Mouse (Mus musculus): Measurements from ENCODE around the gene Bcl9l. TPM values are rescaled to one million over a fixed set of nuclear protein-coding genes. Genes with fewer than 3 reads are reported as not detected.

The Bcl9l gene
- polyA plus RNA-seq, 1 experiment from 2014 or later, result 8.0 TPM

GRCm38 (mm10) chr9:44524235-44524826 lies 41.7 kb downstream of the Bcl9l start:
- 78% methylated on average over 5 of the region's 5 CpGs for WGBS
- Histone ChIP-seq H3K4me1 (ENCODE audit: control insufficient read depth, insufficient read depth, low read length) (no peaks in the 10 kb centered on the region), H3K9me3 (ENCODE audit: control insufficient read depth, low read length) (no peaks in the 10 kb centered on the region), H3K4me2 (ENCODE audit: low read depth) (no peak overlapping the region), H3K9ac (ENCODE audit: low read length) (no peak overlapping the region), H3K36me3 (ENCODE audit: control insufficient read depth, insufficient read depth, low read length) (no peaks in the 10 kb centered on the region), H3K4me3 (ENCODE audit: low read depth, low read length) (no peak overlapping the region), H3K27ac (ENCODE audit: low read depth, low read length) (no peak overlapping the region), H3K27me3 (ENCODE audit: control insufficient read depth, insufficient read depth, low read length) (no peaks in the 10 kb centered on the region)
- DNase-seq (ENCODE audit: low spot score), result no peak
- no peak for ATAC-seq (ENCODE audit: insufficient read depth, low FRiP score, low TSS enrichment)

GRCm38 (mm10) chr9:44525001-44525400 lies 42.4 kb downstream of the Bcl9l start:
- WGBS, result 82% methylated on average over 3 of the region's 3 CpGs
- H3K9me3 ChIP-seq (ENCODE audit: control insufficient read depth, low read length), result no peaks in the 10 kb centered on the region
- no peak overlapping the region for H3K4me3 ChIP-seq (ENCODE audit: low read depth, low read length)
- no peak overlapping the region for H3K27ac ChIP-seq (ENCODE audit: low read depth, low read length)
- H3K9ac ChIP-seq (ENCODE audit: low read length), result no peak overlapping the region
- no peaks in the 10 kb centered on the region for H3K36me3 ChIP-seq (ENCODE audit: control insufficient read depth, insufficient read depth, low read length)
- ATAC-seq (ENCODE audit: insufficient read depth, low FRiP score, low TSS enrichment) (no peak), DNase-seq (ENCODE audit: low spot score) (no peak)
- H3K4me1 ChIP-seq (ENCODE audit: control insufficient read depth, insufficient read depth, low read length), result no peaks in the 10 kb centered on the region
- H3K4me2 ChIP-seq (ENCODE audit: low read depth), result no peak overlapping the region
- H3K27me3 ChIP-seq (ENCODE audit: control insufficient read depth, insufficient read depth, low read length), result no peaks in the 10 kb centered on the region

- H3K36me3 ChIP-seq (ENCODE audit: control insufficient read depth, insufficient read depth, low read length), result no peaks in the 10 kb centered on the region
- no peaks in the 10 kb centered on the region for H3K4me1 ChIP-seq (ENCODE audit: control insufficient read depth, insufficient read depth, low read length)
- no peak overlapping the region for H3K27ac ChIP-seq (ENCODE audit: low read depth, low read length)
- WGBS, result 91% methylated on average over 8 of the region's 8 CpGs
- no peak overlapping the region for H3K9ac ChIP-seq (ENCODE audit: low read length)
- H3K4me2 ChIP-seq (ENCODE audit: low read depth), result no peak overlapping the region
- no peak for DNase-seq (ENCODE audit: low spot score)
- H3K4me3 ChIP-seq (ENCODE audit: low read depth, low read length), result no peak overlapping the region
- no peaks in the 10 kb centered on the region for H3K27me3 ChIP-seq (ENCODE audit: control insufficient read depth, insufficient read depth, low read length)
- H3K9me3 ChIP-seq (ENCODE audit: control insufficient read depth, low read length), result no peaks in the 10 kb centered on the region
- ATAC-seq (ENCODE audit: insufficient read depth, low FRiP score, low TSS enrichment), result no peak
Measured at GRCm38 (mm10) chr9:44525589-44525988, 43.0 kb downstream of the Bcl9l start.

GRCm38 (mm10) chr9:44526337-44527112 lies 43.9 kb downstream of the Bcl9l start:
- no peaks in the 10 kb centered on the region for H3K9me3 ChIP-seq (ENCODE audit: control insufficient read depth, low read length)
- H3K36me3 ChIP-seq (ENCODE audit: control insufficient read depth, insufficient read depth, low read length), result no peaks in the 10 kb centered on the region
- DNase-seq (ENCODE audit: low spot score) (no peak), ATAC-seq (ENCODE audit: insufficient read depth, low FRiP score, low TSS enrichment) (no peak)
- no peak overlapping the region for H3K27ac ChIP-seq (ENCODE audit: low read depth, low read length)
- H3K27me3 ChIP-seq (ENCODE audit: control insufficient read depth, insufficient read depth, low read length), result no peaks in the 10 kb centered on the region
- no peak overlapping the region for H3K9ac ChIP-seq (ENCODE audit: low read length)
- 69% methylated on average over 9 of the region's 9 CpGs for WGBS
- H3K4me2 ChIP-seq (ENCODE audit: low read depth), result no peak overlapping the region
- no peak overlapping the region for H3K4me3 ChIP-seq (ENCODE audit: low read depth, low read length)
- no peaks in the 10 kb centered on the region for H3K4me1 ChIP-seq (ENCODE audit: control insufficient read depth, insufficient read depth, low read length)

GRCm38 (mm10) chr9:44528340-44528739 lies 45.7 kb downstream of the Bcl9l start:
- Histone ChIP-seq H3K27ac (ENCODE audit: low read depth, low read length) (no peak overlapping the region), H3K9ac (ENCODE audit: low read length) (no peak overlapping the region), H3K4me2 (ENCODE audit: low read depth) (no peak overlapping the region), H3K4me1 (ENCODE audit: control insufficient read depth, insufficient read depth, low read length) (no peaks in the 10 kb centered on the region), H3K27me3 (ENCODE audit: control insufficient read depth, insufficient read depth, low read length) (no peaks in the 10 kb centered on the region), H3K36me3 (ENCODE audit: control insufficient read depth, insufficient read depth, low read length) (no peaks in the 10 kb centered on the region), H3K9me3 (ENCODE audit: control insufficient read depth, low read length) (no peaks in the 10 kb centered on the region), H3K4me3 (ENCODE audit: low read depth, low read length) (no peak overlapping the region)
- 82% methylated on average over 8 of the region's 8 CpGs for WGBS
- ATAC-seq (ENCODE audit: insufficient read depth, low FRiP score, low TSS enrichment) (no peak), DNase-seq (ENCODE audit: low spot score) (no peak)

GRCm38 (mm10) chr9:44532991-44533580 lies 50.5 kb downstream of the Bcl9l start:
- ATAC-seq (ENCODE audit: insufficient read depth, low FRiP score, low TSS enrichment) (no peak), DNase-seq (ENCODE audit: low spot score) (no peak)
- 85% methylated on average over 6 of the region's 6 CpGs for WGBS
- no peak overlapping the region for H3K4me2 ChIP-seq (ENCODE audit: low read depth)
- H3K9ac ChIP-seq (ENCODE audit: low read length), result no peak overlapping the region
- no peaks in the 10 kb centered on the region for H3K27me3 ChIP-seq (ENCODE audit: control insufficient read depth, insufficient read depth, low read length)
- no peak overlapping the region for H3K27ac ChIP-seq (ENCODE audit: low read depth, low read length)
- H3K36me3 ChIP-seq (ENCODE audit: control insufficient read depth, insufficient read depth, low read length), result no peaks in the 10 kb centered on the region
- H3K4me3 ChIP-seq (ENCODE audit: low read depth, low read length), result no peak overlapping the region
- no peaks in the 10 kb centered on the region for H3K9me3 ChIP-seq (ENCODE audit: control insufficient read depth, low read length)
- no peaks in the 10 kb centered on the region for H3K4me1 ChIP-seq (ENCODE audit: control insufficient read depth, insufficient read depth, low read length)

- ATAC-seq (ENCODE audit: insufficient read depth, low FRiP score, low TSS enrichment) (no peak), DNase-seq (ENCODE audit: low spot score) (no peak)
- no peak overlapping the region for H3K9ac ChIP-seq (ENCODE audit: low read length)
- no peak overlapping the region for H3K4me2 ChIP-seq (ENCODE audit: low read depth)
- H3K4me3 ChIP-seq (ENCODE audit: low read depth, low read length), result no peak overlapping the region
- no peaks in the 10 kb centered on the region for H3K9me3 ChIP-seq (ENCODE audit: control insufficient read depth, low read length)
- H3K36me3 ChIP-seq (ENCODE audit: control insufficient read depth, insufficient read depth, low read length), result no peaks in the 10 kb centered on the region
- H3K27me3 ChIP-seq (ENCODE audit: control insufficient read depth, insufficient read depth, low read length), result no peaks in the 10 kb centered on the region
- no peaks in the 10 kb centered on the region for H3K4me1 ChIP-seq (ENCODE audit: control insufficient read depth, insufficient read depth, low read length)
- no peak overlapping the region for H3K27ac ChIP-seq (ENCODE audit: low read depth, low read length)
- 75% methylated on average over 19 of the region's 19 CpGs for WGBS
Measured at GRCm38 (mm10) chr9:44537625-44538301, 55.1 kb downstream of the Bcl9l start.

GRCm38 (mm10) chr9:44539816-44540421 lies 57.3 kb downstream of the Bcl9l start:
- no peaks in the 10 kb centered on the region for H3K36me3 ChIP-seq (ENCODE audit: control insufficient read depth, insufficient read depth, low read length)
- H3K4me1 ChIP-seq (ENCODE audit: control insufficient read depth, insufficient read depth, low read length), result no peaks in the 10 kb centered on the region
- no peaks in the 10 kb centered on the region for H3K27me3 ChIP-seq (ENCODE audit: control insufficient read depth, insufficient read depth, low read length)
- H3K9ac ChIP-seq (ENCODE audit: low read length), result no peak overlapping the region
- ATAC-seq (ENCODE audit: insufficient read depth, low FRiP score, low TSS enrichment) (no peak), DNase-seq (ENCODE audit: low spot score) (no peak)
- no peak overlapping the region for H3K4me2 ChIP-seq (ENCODE audit: low read depth)
- no peak overlapping the region for H3K27ac ChIP-seq (ENCODE audit: low read depth, low read length)
- WGBS, result 36% methylated on average over 2 of the region's 2 CpGs
- H3K9me3 ChIP-seq (ENCODE audit: control insufficient read depth, low read length), result no peaks in the 10 kb centered on the region
- H3K4me3 ChIP-seq (ENCODE audit: low read depth, low read length), result no peak overlapping the region

All from neural tube, embryonic 11.5 days (tissue).